Mouse (Mus musculus) forebrain, embryonic 11.5 days (tissue): ENCODE measurements around the gene Ppp2r2c. TPM values are rescaled to one million over a fixed set of nuclear protein-coding genes. Genes with fewer than 3 reads are reported as not detected.

Source experiments
- ATAC-seq: fragments of 200-750 bp; cut with Nextera tagmentation; replicated peaks from 2 replicates; pipeline ENCODE4 v1.8.0; 2017; ENCODE audit warnings: moderate TSS enrichment; ENCODE audit not compliant: low FRiP score
- DNase-seq: peaks from one replicate; pipeline ENCODE4 v3.0.0-alpha.2; 2017; ENCODE audit warnings: low spot score
- H3K27ac ChIP-seq: fragments of 300-500 bp; sonication (generic); 2 replicates; pipeline ENCODE4 v1.5.1; 2014; ENCODE audit warnings: low read depth, low read length
- H3K27me3 ChIP-seq: fragments of 300-500 bp; sonication (generic); 2 replicates; pipeline ENCODE4 v1.6.1; 2014; ENCODE audit warnings: mild to moderate bottlenecking, low read length, mixed read lengths; ENCODE audit not compliant: control insufficient read depth, insufficient read depth
- H3K36me3 ChIP-seq: fragments of 300-500 bp; sonication (generic); 2 replicates; pipeline ENCODE4 v1.6.1; 2014; ENCODE audit warnings: mild to moderate bottlenecking, low read length, moderate library complexity, mixed read lengths; ENCODE audit not compliant: control insufficient read depth, insufficient read depth
- H3K4me1 ChIP-seq: fragments of 300-500 bp; sonication (generic); replicated peaks from 2 replicates; pipeline ENCODE4 v1.6.1; 2014; ENCODE audit warnings: low read length, mixed read lengths; ENCODE audit not compliant: control insufficient read depth, insufficient read depth
- H3K4me2 ChIP-seq: fragments of 300-500 bp; sonication (generic); 2 replicates; pipeline ENCODE4 v1.6.1; 2014; ENCODE audit warnings: low read depth, mild to moderate bottlenecking, low read length, moderate library complexity, mixed read lengths; ENCODE audit not compliant: severe bottlenecking
- H3K4me3 ChIP-seq: fragments of 300-500 bp; sonication (generic); 2 replicates; pipeline ENCODE4 v1.5.1; 2014; ENCODE audit warnings: low read depth, low read length
- H3K9ac ChIP-seq: fragments of 300-500 bp; sonication (generic); 2 replicates; pipeline ENCODE4 v1.6.1; 2014; ENCODE audit warnings: low read length
- H3K9me3 ChIP-seq: fragments of 300-500 bp; sonication (generic); 2 replicates; pipeline ENCODE4 v1.6.1; 2016; ENCODE audit warnings: low read length, mixed read lengths; ENCODE audit not compliant: control insufficient read depth
- WGBS: fragments of 180-500 bp; shearing (Covaris S2); extraction: QIAGEN DNeasy Blood & Tissue Kit; methylation state at CpG from one replicate; pipeline ENCODE4 v1.1.7; 2014; 5-methylcytosine and 5-hydroxymethylcytosine counted together
- polyA plus RNA-seq: library from polyadenylated mRNA; unstranded; fragments of >200 nt; fragmentation: Nextera tagmentation; extraction: Ambion mirVana; gene quantifications from 2 replicates; pipeline ENCODE4 v1.2.1, GENCODE M21; 2014

Ppp2r2c gene
- 1.0 and 1.4 TPM in 2 replicates for polyA plus RNA-seq

DNA sequence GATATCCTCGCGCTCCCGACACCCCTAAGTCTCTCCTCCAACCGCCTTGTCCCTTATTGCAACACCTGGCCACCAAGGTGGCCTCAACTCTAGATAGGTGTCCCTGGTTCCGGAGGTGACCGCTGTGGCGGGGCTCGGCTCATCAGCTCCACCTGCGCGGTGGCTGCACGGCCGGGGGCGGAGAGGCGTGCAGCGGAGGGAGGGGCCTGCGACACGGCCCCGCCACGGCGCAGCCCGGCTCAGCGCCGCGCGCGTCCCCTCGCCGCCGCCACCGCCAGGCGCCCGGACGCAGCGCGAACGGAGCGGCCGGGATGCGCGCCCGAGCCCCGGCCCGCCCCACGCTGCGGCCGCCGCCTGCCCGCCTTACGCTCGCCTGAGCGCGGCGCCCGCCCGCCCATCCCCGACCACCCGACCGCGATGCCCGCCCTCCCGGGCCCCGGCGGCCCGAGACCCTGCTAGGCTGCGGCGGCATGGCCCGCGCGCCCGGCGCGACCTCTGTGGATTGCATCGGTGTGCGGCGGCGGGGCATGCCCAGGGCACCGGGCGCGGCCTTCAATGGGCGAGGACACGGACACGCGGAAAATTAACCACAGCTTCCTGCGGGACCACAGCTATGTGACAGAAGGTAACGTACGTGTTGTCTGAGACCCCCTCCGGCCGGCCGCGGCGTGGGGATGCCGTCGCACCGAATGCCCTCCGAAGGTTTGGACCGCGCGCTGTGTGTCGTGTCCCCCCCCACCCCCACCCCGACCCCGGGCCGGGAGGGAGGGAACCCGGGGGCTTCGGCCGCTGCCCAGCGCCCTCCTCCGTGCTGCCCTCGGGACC, at the start of gene Ppp2r2c:
Gene Ppp2r2c, plus strand, starts transcription at position 248 of the 825 bp plus-strand sequence.
- peaks cover 59% of the 10 kb centered on the region for H3K27me3 ChIP-seq
- H3K4me3 ChIP-seq: peak within 1 kb of the TSS; percentile 44
- H3K9ac ChIP-seq: peak within 1 kb of the TSS; percentile 32
- peaks cover 10% of the 10 kb centered on the region; the same call in 1 of the 2 replicates for H3K4me1 ChIP-seq
- under 1% methylated on average over 91 of the region's 108 CpGs for WGBS
- H3K36me3 ChIP-seq: no peaks in the 10 kb centered on the region
- peak; percentile 36; the same call in 1 of the 2 replicates for ATAC-seq
- H3K9me3 ChIP-seq: no peaks in the 10 kb centered on the region
- peak; percentile 64 for DNase-seq
- H3K4me2 ChIP-seq: peak within 1 kb of the TSS; percentile 73
- H3K27ac ChIP-seq: no peak within 1 kb of the TSS

DNA sequence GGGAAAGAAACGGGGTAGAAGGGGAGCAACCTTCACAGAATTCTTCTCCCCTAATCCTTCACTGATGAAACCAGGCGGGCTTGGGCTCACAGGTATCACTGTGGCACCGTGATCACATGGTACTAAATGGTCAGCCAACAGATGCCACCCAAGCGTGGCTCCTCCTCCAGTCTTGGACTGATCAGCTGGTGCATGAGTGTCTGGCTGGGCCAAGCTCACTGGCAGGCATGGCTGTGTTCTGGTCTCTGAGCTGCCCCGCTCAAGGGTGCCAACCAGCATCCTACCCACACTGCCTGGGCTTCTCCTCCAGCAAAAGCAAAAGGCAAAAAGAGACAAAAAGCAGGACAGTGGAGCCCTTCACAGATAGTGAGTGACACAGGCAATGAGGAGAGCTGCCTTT, 48.6 kb upstream of the Ppp2r2c start:
- 85% methylated on average over 5 of the region's 5 CpGs for WGBS
- ATAC-seq: no peak
- no peak for DNase-seq
- Histone ChIP-seq H3K4me1 (no peaks in the 10 kb centered on the region), H3K4me2 (no peak overlapping the region), H3K4me3 (no peak overlapping the region), H3K9me3 (no peaks in the 10 kb centered on the region), H3K9ac (no peak overlapping the region), H3K36me3 (no peaks in the 10 kb centered on the region; the same call in 1 of the 2 replicates), H3K27ac (no peak overlapping the region), H3K27me3 (no peaks in the 10 kb centered on the region)

DNA sequence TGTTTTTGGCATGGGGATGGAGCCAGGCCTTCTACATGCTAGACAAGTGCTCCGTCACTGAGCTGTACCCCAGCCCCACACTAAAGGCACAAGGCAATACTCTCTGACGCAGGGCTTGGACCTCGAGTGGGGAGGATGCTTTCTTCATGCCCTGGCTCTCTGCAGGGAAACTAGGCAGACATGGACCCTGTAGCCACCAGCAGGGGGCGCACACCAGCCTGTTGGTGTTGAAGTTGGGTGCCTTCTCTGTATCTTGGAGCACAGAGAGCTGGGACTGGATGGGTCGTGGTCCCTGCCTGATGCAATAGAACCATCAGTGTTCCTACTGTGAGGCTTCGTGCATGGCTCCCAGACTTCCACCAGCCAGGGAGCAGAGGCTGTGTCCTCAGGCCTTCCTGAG, 48.2 kb upstream of the Ppp2r2c start:
- Histone ChIP-seq H3K9ac (no peak overlapping the region), H3K36me3 (no peaks in the 10 kb centered on the region; the same call in 1 of the 2 replicates), H3K4me2 (no peak overlapping the region), H3K4me3 (no peak overlapping the region), H3K27me3 (no peaks in the 10 kb centered on the region), H3K4me1 (no peaks in the 10 kb centered on the region), H3K27ac (no peak overlapping the region), H3K9me3 (no peaks in the 10 kb centered on the region)
- DNase-seq (peak; percentile 78), ATAC-seq (no peak)
- 49% methylated on average over 6 of the region's 6 CpGs for WGBS

DNA sequence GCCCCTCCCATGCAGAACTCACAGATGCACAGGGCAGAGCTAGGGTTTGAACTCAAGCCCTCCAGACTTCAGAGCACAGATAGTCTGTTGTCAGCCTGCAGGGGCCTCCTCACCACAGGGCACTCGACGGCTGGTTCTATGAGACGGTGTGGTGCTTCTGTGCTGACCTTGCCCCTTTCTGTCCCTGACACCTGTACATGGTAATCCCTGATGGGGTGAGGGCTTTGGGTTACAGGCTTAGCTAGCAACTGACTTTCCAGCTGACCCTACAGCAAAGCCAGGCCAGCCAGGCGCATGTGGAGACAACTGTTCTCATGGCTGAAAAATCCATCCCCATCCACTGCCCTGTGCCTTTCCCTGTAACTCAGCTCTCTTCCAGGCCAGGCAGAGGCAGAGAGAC, 45.4 kb upstream of the Ppp2r2c start:
- no peak overlapping the region for H3K4me2 ChIP-seq
- no peaks in the 10 kb centered on the region; the same call in 1 of the 2 replicates for H3K36me3 ChIP-seq
- H3K4me3 ChIP-seq: no peak overlapping the region
- no peaks in the 10 kb centered on the region for H3K4me1 ChIP-seq
- DNase-seq: no peak
- H3K9ac ChIP-seq: no peak overlapping the region
- no peak for ATAC-seq
- no peaks in the 10 kb centered on the region for H3K9me3 ChIP-seq
- H3K27me3 ChIP-seq: no peaks in the 10 kb centered on the region
- H3K27ac ChIP-seq: no peak overlapping the region
- WGBS: 93% methylated on average over 4 of the region's 4 CpGs

DNA sequence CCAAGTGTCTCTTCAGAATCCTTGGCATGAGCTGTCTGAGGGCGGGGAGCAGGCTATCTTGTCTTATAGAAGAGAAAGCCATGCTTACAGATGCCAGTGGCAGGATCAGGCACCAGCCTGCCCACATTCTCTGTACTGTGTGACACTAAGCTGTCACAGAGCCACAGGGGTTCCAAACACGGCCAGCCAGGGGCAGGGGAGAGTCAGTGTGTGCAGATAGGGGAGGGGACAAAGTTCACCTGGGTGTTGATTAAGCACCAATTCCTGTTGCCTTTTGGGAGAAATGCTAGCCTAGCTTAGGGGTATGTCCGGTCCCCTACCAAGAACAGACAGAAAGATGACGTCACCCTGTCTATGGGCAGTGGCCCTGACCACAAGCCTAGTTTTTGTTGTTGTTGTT, 39.2 kb upstream of the Ppp2r2c start:
- WGBS: 80% methylated on average over 4 of the region's 4 CpGs
- DNase-seq (no peak), ATAC-seq (no peak)
- Histone ChIP-seq H3K9ac (no peak overlapping the region), H3K4me3 (no peak overlapping the region), H3K36me3 (no peaks in the 10 kb centered on the region), H3K4me2 (no peak overlapping the region), H3K27ac (no peak overlapping the region), H3K9me3 (no peaks in the 10 kb centered on the region), H3K4me1 (peaks cover 7% of the 10 kb centered on the region; the same call in 1 of the 2 replicates), H3K27me3 (no peaks in the 10 kb centered on the region)

DNA sequence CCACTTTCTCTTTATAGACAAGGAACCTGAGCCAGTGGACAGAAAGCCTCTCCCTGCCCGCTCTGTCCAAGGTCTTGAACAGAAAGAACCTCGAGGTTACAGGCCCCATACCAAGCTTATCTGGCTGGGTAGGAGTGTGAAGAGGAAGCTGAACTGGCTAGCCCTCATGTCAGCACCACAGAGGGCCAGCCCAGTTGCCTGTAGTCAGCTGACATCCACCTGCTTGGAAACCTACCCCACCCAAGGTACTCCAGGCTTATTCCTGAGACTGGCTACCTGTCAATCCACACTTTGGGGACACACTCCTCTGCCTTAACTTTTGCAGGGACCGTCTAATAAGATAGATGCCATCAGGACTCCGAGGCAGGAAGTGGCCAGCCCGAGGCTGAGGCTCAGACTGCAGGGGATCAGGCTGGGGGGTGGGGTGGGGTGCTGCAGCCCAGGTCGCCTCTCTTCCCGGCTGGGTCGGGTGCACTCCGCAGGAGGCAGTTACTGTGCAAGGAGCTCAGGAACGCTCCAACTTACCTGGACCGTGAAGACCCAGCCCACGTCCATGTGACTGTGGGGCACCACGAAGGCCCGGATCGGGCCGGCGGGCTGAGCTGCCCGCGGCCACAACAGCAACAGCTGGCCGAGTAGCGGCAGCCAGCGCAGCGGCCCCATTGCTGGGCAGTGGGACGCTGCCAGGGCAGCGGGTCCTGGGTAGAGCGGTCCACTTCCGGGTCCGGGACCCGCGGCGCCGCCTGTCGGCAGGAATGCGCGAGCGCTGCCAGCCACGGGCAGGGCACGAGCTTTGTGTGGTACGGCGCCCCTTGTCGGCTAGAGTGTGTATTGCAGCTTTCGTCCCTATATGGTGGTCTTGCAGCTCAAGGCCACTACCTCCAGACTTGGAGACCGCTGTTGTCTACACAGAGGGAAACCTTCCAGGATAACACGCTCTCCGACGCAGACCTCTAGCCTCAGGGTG, 38.1 kb upstream of the Ppp2r2c start, which contains the start of gene Man2b2:
Gene Man2b2, minus strand, starts transcription at position 741 of the 967 bp plus-strand sequence.
- Histone ChIP-seq H3K9me3 (no peaks in the 10 kb centered on the region), H3K4me2 (peak within 1 kb of the TSS; percentile 74), H3K27me3 (no peaks in the 10 kb centered on the region), H3K27ac (no peak within 1 kb of the TSS), H3K36me3 (no peaks in the 10 kb centered on the region), H3K4me3 (peak within 1 kb of the TSS; percentile 61), H3K4me1 (peaks cover 7% of the 10 kb centered on the region; the same call in 1 of the 2 replicates), H3K9ac (peak within 1 kb of the TSS; percentile 77)
- WGBS: 4% methylated on average over 46 of the region's 46 CpGs
- ATAC-seq: peak; percentile 91
- DNase-seq: peak; percentile 96

DNA sequence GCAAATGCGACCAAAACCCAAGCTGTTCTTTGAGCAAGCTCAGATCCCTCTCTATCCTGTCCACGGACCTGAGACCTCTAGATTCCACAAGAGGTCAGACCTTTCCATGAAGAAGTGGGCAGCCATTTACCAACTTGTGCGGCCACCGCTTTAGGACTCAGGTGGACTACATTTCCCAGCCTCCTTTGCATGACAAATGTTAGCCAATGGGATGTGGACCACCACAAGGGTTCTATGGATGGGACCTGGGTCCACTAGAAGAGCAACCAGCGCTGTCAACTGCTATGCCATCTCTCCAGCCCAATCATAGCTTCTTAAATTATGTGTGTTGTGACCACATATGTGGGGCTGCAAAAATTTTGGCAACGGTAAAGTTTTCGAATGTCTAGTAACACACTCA, 37.0 kb upstream of the Ppp2r2c start:
- no peak for ATAC-seq
- no peak overlapping the region for H3K4me2 ChIP-seq

DNA sequence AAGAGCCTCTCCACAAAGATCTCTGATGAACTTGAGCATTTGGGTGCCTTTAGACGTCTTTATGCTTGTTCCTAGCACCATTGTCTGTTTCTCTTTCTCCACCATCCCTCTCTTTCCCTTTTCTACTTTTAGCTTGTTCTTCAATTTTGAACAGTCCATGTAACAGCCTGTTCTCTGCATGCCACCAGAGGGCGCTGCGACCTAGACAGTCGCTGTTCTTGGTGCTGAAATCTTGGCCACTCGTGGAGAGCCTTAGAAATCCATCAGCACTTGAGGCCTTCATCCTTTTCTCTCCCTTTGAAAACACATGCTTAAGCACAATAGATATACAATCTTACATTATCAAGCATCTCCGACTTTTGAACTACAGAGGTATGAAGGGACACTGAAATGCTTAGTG, 32.4 kb upstream of the Ppp2r2c start:
- Histone ChIP-seq H3K36me3 (no peaks in the 10 kb centered on the region), H3K27me3 (no peaks in the 10 kb centered on the region), H3K4me3 (no peak overlapping the region), H3K4me2 (no peak overlapping the region), H3K4me1 (no peaks in the 10 kb centered on the region; the same call in 1 of the 2 replicates), H3K27ac (no peak overlapping the region), H3K9ac (no peak overlapping the region), H3K9me3 (no peaks in the 10 kb centered on the region)
- DNase-seq (peak; percentile 86), ATAC-seq (no peak)
- 3% methylated on average over 6 of the region's 6 CpGs for WGBS

More for the DNA sequence above, 37.0 kb upstream of the Ppp2r2c start:
- DNase-seq: no peak
- H3K27me3 ChIP-seq: no peaks in the 10 kb centered on the region
- H3K27ac ChIP-seq: no peak overlapping the region
- H3K4me1 ChIP-seq: peaks cover 7% of the 10 kb centered on the region; the same call in 1 of the 2 replicates
- no peak overlapping the region for H3K4me3 ChIP-seq
- 59% methylated on average over 7 of the region's 7 CpGs for WGBS
- no peaks in the 10 kb centered on the region for H3K36me3 ChIP-seq
- H3K9me3 ChIP-seq: no peaks in the 10 kb centered on the region
- no peak overlapping the region for H3K9ac ChIP-seq
